ENCODE assay signal across 11 mouse cellular contexts in the genomic region with DNA sequence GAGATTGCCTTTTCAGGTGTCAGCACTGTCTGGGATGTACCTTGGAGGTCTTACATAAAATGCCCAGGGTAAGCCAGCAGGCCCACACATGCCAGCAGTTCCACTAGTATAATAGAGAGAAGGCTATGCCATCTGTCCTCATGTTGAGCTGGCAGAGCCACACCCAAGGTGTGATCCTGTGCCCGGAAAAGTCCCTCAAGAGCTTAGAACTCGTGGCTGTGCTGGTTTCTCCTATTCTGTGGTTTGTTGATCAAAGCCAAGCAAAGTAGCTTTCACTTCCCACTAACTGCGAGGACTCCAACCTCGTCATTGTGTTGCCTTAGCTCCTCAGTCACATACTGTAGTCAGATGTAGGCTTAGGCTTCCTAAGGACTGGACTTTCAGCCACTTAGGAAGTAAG. TPM values are rescaled to one million over a fixed set of nuclear protein-coding genes. Genes with fewer than 3 reads are reported as not detected.
DNase-seq lines count a peak whose midpoint lies in the region; ATAC-seq lines count a peak whose summit lies in the region.
"Had no signal": no experiment of that assay in that cellular context is flagged by ENCODE, and none has a peak within 500 bp of the region (broad histone marks: within the 10 kb centered on the region; RNA-seq: fewer than 3 reads in every experiment).

No protein-coding gene starts in this region.

- DNase-seq in cerebellum, adult 11-12 months, result peak; percentile 61
- no peak for DNase-seq in cerebellum, postnatal 4 days (ENCODE audit: low spot score in 2 of 2)
- DNase-seq in thymus, postnatal 25 days, result peak; percentile 12
- DNase-seq in thymus, postnatal 36 days, result no peak
- DNase-seq in cerebellum, postnatal 25 days, result peak; percentile 58
- DNase-seq in kidney, postnatal 14 days, result no peak
- no peak for DNase-seq in adrenal gland, adult 2 months
- DNase-seq: gastrocnemius, postnatal 25 days; heart, postnatal 36 days; midbrain, embryonic 14.5 days had no signal

- ATAC-seq in erythroblast, adult 5-6 weeks (replicated peaks; ENCODE audit: low FRiP score, poor library complexity, severe bottlenecking), result no peak

RNA-seq across cellular contexts. Expression of a gene that starts 48.1 kb away (rescaled TPM):
- 0.77 and 4.4 TPM in 2 replicates for total RNA-seq in erythroblast, adult 5-6 weeks (2015; ENCODE audit: low replicate concordance)
- 3.9 and 4.3 TPM in 2 replicates for total RNA-seq in erythroblast, adult 5-6 weeks (2017; ENCODE audit: low replicate concordance)
- total RNA-seq in adrenal gland, adult 2 months (2021), result 10 to 100 TPM; 66.5 to 85.6 TPM
- polyA plus RNA-seq in adrenal gland, adult 2 months (2012; rRNA removed), result 53.3 and 66.6 TPM in 2 replicates

Comparison
In these comparisons a context has a peak if more than half of its experiments do, and no peak if none do; other contexts are left out.
1. DNase-seq: peak in cerebellum, adult 11-12 months (single experiment), thymus, postnatal 25 days (single experiment) and cerebellum, postnatal 25 days (2 of 2); none in cerebellum, postnatal 4 days (0 of 2), thymus, postnatal 36 days (0 of 2), kidney, postnatal 14 days (single experiment) and adrenal gland, adult 2 months (single experiment).
2. RNA of a gene that starts 48.1 kb away (total RNA-seq): 66.5 to 85.6 TPM in adrenal gland, adult 2 months; 0.77 to 4.4 TPM in erythroblast, adult 5-6 weeks; every median in the first group is over 10 times any median in the second.